Mouse (Mus musculus) thymus, postnatal 0 days (tissue): ENCODE measurements at regions not wholly inside any gene's neighbourhood (a gene's known extent, or its start where the extent isn't known, plus 50 kb on each side); places are given as distances from the start of the nearest gene placed in this dataset.

Experiments
- DNase-seq: peaks from one replicate; pipeline ENCODE4 v3.0.0-alpha.2; 2015; ENCODE audit warnings: low spot score

DNA sequence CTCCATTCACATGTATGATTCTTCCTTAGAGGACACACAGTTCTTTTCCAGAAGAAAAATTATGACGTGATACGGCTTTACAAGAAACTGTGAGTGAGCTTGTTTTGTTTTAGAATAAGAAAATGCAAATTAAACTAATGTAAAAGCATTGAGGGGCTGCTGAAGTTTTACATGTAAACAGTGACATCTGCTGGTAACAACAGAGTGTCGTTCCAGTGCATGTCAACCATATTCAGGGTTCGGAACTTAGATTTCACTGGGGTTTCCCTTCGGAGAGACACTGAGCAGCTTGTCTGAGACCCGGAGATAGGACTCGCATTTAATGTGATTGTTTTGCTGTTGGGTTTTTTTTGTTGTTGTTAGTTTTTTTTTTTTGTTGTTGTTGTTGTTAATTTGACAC, 148.4 kb upstream of the Ube3a start:
- DNase-seq = peak; percentile 15
